Mouse (Mus musculus): Measurements from ENCODE around the gene Sept9. TPM values are rescaled to one million over a fixed set of nuclear protein-coding genes. Genes with fewer than 3 reads are reported as not detected.

Gene Sept9
- polyA plus RNA-seq, 1 experiment from 2014 or later, result 34.5 TPM

DNA sequence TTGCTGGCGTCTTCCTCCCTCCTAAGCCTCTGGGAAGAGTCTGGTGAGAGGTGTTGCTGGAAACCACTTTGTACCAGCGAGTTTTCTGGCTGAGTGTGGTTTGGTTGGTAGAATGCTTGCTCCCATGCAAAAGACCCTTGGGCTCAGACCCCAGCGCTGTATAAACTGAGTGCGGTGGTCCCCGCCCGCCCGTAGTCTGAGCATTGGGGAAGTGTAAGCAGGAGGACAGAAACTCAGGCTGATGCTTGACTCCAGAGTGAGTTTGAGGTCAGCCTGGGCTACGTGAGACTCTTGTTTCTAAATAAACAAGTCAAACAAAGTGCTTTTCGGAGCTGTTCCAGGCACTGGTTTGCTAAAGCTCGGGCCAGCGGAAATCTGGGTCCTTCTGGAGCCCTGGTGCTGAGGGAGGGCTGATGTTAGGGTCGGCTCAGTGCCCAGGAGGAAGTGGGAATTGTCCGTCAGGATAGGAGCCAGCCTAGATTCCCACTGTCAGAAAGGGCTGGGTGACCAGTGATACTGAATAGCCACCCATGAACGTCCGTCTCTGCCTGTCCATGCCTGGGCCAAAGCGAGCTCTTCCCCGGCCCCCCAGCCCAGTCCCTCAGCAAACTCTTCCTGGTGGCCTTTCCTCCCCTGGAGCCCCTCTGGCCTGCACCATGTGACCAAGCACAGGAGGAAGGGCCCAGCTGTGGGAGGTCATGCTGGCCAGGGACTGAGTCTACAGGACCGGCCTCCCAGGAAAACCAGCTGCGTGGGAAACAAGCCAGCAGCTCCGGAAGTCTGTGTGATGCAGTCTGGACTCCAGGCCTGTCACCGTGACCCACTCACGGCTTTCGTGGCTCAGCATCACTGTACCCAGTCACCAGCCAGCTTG lies 112.8 kb downstream of the Sept9 start:
- 69% methylated on average over 23 of the region's 23 CpGs for WGBS (ENCODE audit: insufficient replicate concordance)
- DNase-seq (peak; percentile 55), ATAC-seq (peak; percentile 11)
- H3K4me2 ChIP-seq (ENCODE audit: low read depth, low read length), result no peak overlapping the region
- H3K27me3 ChIP-seq (ENCODE audit: insufficient read depth, low read length), result no peaks in the 10 kb centered on the region
- peak overlapping the region; percentile 60 for H3K27ac ChIP-seq (ENCODE audit: low read depth)
- no peak overlapping the region for H3K4me3 ChIP-seq (ENCODE audit: low read depth, low read length)
- TF ChIP-seq CTCF (IDR thresholded peaks at IDR 0.05; ENCODE audit: low read depth) (no peak), EP300 (IDR thresholded peaks at IDR 0.05; ENCODE audit: low read depth) (no peak)
- H3K4me1 ChIP-seq (ENCODE audit: insufficient read depth), result peaks cover 58% of the 10 kb centered on the region
- no peaks in the 10 kb centered on the region for H3K36me3 ChIP-seq (replicated peaks; ENCODE audit: insufficient read depth, low read length)
- no peaks in the 10 kb centered on the region for H3K9me3 ChIP-seq (ENCODE audit: low read length)
- no peak overlapping the region for H3K9ac ChIP-seq (replicated peaks)

GRCm38 (mm10) chr11:117312936-117313335 lies 113.5 kb downstream of the Sept9 start:
- TF ChIP-seq CTCF (IDR thresholded peaks at IDR 0.05; ENCODE audit: low read depth) (peak; percentile 75), EP300 (IDR thresholded peaks at IDR 0.05; ENCODE audit: low read depth) (no peak)

GRCm38 (mm10) chr11:117313446-117313845 lies 114.0 kb downstream of the Sept9 start:
- Histone ChIP-seq H3K27ac (ENCODE audit: low read depth) (0 out of 2 replicates have a peak overlapping the region, but pooled peaks have one; percentile 60), H3K9me3 (ENCODE audit: low read length) (no peaks in the 10 kb centered on the region), H3K4me3 (ENCODE audit: low read depth, low read length) (no peak overlapping the region), H3K27me3 (ENCODE audit: insufficient read depth, low read length) (no peaks in the 10 kb centered on the region), H3K36me3 (replicated peaks; ENCODE audit: insufficient read depth, low read length) (no peaks in the 10 kb centered on the region), H3K9ac (replicated peaks) (no peak overlapping the region), H3K4me2 (ENCODE audit: low read depth, low read length) (no peak overlapping the region), H3K4me1 (ENCODE audit: insufficient read depth) (peaks cover 61% of the 10 kb centered on the region)
- TF ChIP-seq EP300 (IDR thresholded peaks at IDR 0.05; ENCODE audit: low read depth), result no peak
- TF ChIP-seq CTCF (IDR thresholded peaks at IDR 0.05; ENCODE audit: low read depth), result no peak
- ATAC-seq, result no peak
- WGBS (ENCODE audit: insufficient replicate concordance), result 74% methylated on average over 7 of the region's 7 CpGs
- no peak for DNase-seq

More at GRCm38 (mm10) chr11:117312936-117313335, 113.5 kb downstream of the Sept9 start:
- H3K4me2 ChIP-seq (ENCODE audit: low read depth, low read length), result no peak overlapping the region
- ATAC-seq (no peak; the same call in 1 of the 2 replicates), DNase-seq (peak; percentile 73)
- H3K4me3 ChIP-seq (ENCODE audit: low read depth, low read length), result no peak overlapping the region
- peaks cover 61% of the 10 kb centered on the region for H3K4me1 ChIP-seq (ENCODE audit: insufficient read depth)
- peak overlapping the region; percentile 60; the same call in 1 of the 2 replicates for H3K27ac ChIP-seq (ENCODE audit: low read depth)
- H3K9ac ChIP-seq (replicated peaks), result no peak overlapping the region
- H3K27me3 ChIP-seq (ENCODE audit: insufficient read depth, low read length), result no peaks in the 10 kb centered on the region
- WGBS (ENCODE audit: insufficient replicate concordance), result 41% methylated on average over 8 of the region's 8 CpGs
- no peaks in the 10 kb centered on the region for H3K9me3 ChIP-seq (ENCODE audit: low read length)
- H3K36me3 ChIP-seq (replicated peaks; ENCODE audit: insufficient read depth, low read length), result no peaks in the 10 kb centered on the region

- no peak overlapping the region for H3K27ac ChIP-seq (ENCODE audit: low read depth)
- no peak overlapping the region for H3K4me3 ChIP-seq (ENCODE audit: low read depth, low read length)
- no peak overlapping the region for H3K4me2 ChIP-seq (ENCODE audit: low read depth, low read length)
- H3K36me3 ChIP-seq (replicated peaks; ENCODE audit: insufficient read depth, low read length), result no peaks in the 10 kb centered on the region
- H3K9ac ChIP-seq (replicated peaks), result no peak overlapping the region
- ATAC-seq (no peak), DNase-seq (no peak)
- H3K9me3 ChIP-seq (ENCODE audit: low read length), result no peaks in the 10 kb centered on the region
- peaks cover 61% of the 10 kb centered on the region for H3K4me1 ChIP-seq (ENCODE audit: insufficient read depth)
- TF ChIP-seq EP300 (IDR thresholded peaks at IDR 0.05; ENCODE audit: low read depth), result no peak
- TF ChIP-seq CTCF (IDR thresholded peaks at IDR 0.05; ENCODE audit: low read depth), result peak; percentile 68
- no peaks in the 10 kb centered on the region for H3K27me3 ChIP-seq (ENCODE audit: insufficient read depth, low read length)
- WGBS (ENCODE audit: insufficient replicate concordance), result 71% methylated on average over 7 of the region's 7 CpGs
Measured at GRCm38 (mm10) chr11:117314026-117314425, 114.6 kb downstream of the Sept9 start.

- Histone ChIP-seq H3K4me2 (ENCODE audit: low read depth, low read length) (no peak overlapping the region), H3K9ac (replicated peaks) (no peak overlapping the region), H3K27ac (ENCODE audit: low read depth) (peak overlapping the region; percentile 34; the same call in 1 of the 2 replicates), H3K27me3 (ENCODE audit: insufficient read depth, low read length) (no peaks in the 10 kb centered on the region), H3K4me1 (ENCODE audit: insufficient read depth) (peaks cover 60% of the 10 kb centered on the region), H3K4me3 (ENCODE audit: low read depth, low read length) (no peak overlapping the region), H3K36me3 (replicated peaks; ENCODE audit: insufficient read depth, low read length) (no peaks in the 10 kb centered on the region), H3K9me3 (ENCODE audit: low read length) (no peaks in the 10 kb centered on the region)
- WGBS (ENCODE audit: insufficient replicate concordance), result 88% methylated on average over 8 of the region's 8 CpGs
- ATAC-seq (no peak), DNase-seq (no peak)
- TF ChIP-seq EP300 (IDR thresholded peaks at IDR 0.05; ENCODE audit: low read depth) (no peak), CTCF (IDR thresholded peaks at IDR 0.05; ENCODE audit: low read depth) (no peak)
Measured at GRCm38 (mm10) chr11:117314520-117314919, 115.1 kb downstream of the Sept9 start.

DNA sequence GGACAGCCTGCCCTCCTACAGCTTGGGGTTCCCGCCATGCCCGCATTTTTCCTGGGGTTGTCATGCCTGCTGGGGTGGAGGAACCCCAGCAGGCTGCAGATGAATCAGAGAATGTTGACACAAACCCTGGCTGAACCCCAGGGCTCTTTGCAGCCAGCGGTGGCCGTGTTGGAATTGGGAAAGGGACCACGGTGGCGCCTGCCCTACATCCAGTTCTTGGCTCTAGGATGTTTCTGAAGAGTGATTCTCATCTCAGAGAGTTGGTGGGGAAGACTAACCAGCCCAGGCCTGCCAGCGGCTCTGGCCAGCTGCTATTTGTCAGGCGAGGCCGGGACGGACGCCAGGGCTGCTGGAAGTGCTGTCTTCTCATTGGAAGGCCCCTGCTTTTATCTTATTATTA lies 115.8 kb downstream of the Sept9 start:
- no peaks in the 10 kb centered on the region for H3K9me3 ChIP-seq (ENCODE audit: low read length)
- 65% methylated on average over 11 of the region's 11 CpGs for WGBS (ENCODE audit: insufficient replicate concordance)
- TF ChIP-seq EP300 (IDR thresholded peaks at IDR 0.05; ENCODE audit: low read depth), result no peak
- TF ChIP-seq CTCF (IDR thresholded peaks at IDR 0.05; ENCODE audit: low read depth), result no peak
- peaks cover 59% of the 10 kb centered on the region for H3K4me1 ChIP-seq (ENCODE audit: insufficient read depth)
- H3K27me3 ChIP-seq (ENCODE audit: insufficient read depth, low read length), result no peaks in the 10 kb centered on the region
- no peak overlapping the region for H3K9ac ChIP-seq (replicated peaks)
- H3K4me3 ChIP-seq (ENCODE audit: low read depth, low read length), result no peak overlapping the region
- H3K4me2 ChIP-seq (ENCODE audit: low read depth, low read length), result no peak overlapping the region
- H3K36me3 ChIP-seq (replicated peaks; ENCODE audit: insufficient read depth, low read length), result no peaks in the 10 kb centered on the region
- H3K27ac ChIP-seq (ENCODE audit: low read depth), result no peak overlapping the region
- DNase-seq (no peak), ATAC-seq (no peak)
